23 mouse cellular contexts compared by ENCODE assay signal in the genomic region with DNA sequence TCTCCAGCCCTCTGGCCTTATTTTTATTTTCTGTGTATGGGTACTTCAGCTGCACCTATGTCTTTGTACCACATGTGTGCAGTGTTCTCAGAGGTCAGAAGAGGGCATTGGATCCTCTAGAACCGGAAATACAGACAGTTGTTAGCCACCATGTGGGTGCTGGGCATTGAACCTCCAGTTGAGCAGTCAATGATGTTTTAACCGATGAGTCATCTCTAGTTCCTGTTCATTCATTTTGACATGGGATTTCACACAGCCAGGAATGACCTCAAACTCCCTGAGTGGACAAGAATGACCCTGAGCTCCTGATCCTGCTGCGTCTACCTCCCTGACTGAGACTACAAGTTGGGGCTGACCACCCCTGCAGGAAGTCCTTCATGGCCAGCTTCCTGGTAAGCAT. TPM values are rescaled to one million over a fixed set of nuclear protein-coding genes. Genes with fewer than 3 reads are reported as not detected.
A peak's percentile ranks its signal among the peaks of the same experiment; 100 is the strongest.
DNase-seq lines count a peak whose midpoint lies in the region; ATAC-seq and TF ChIP-seq lines count a peak whose summit lies in the region.
"Had no signal": no experiment of that assay in that cellular context is flagged by ENCODE, and none has a peak within 500 bp of the region (broad histone marks: within the 10 kb centered on the region; RNA-seq: fewer than 3 reads in every experiment).

No protein-coding gene starts in this region.

- no peaks in the 10 kb centered on the region for H3K9me3 ChIP-seq in CH12.LX (replicated peaks; ENCODE audit: low read length)
- no peaks in the 10 kb centered on the region for H3K9me3 ChIP-seq in limb, embryonic 10.5 days (replicated peaks)
- no peaks in the 10 kb centered on the region for H3K9me3 ChIP-seq in hindbrain, embryonic 13.5 days
- H3K9me3 ChIP-seq: embryonic facial prominence, embryonic 12.5 days; heart, embryonic 13.5 days; hindbrain, embryonic 12.5 days; kidney, embryonic 15.5 days; limb, embryonic 13.5 days had no signal

- no peak; the same call in 1 of the 2 replicates for TF ChIP-seq RAD21 in CH12.LX (IDR thresholded peaks at IDR 0.05; ENCODE audit: low read depth, low read length)

- H3K36me3 ChIP-seq in CH12.LX (replicated peaks in 1 of 2; ENCODE audit: control insufficient read depth in 1 of 2, insufficient read depth in 1 of 2, low read length in 1 of 2), result peaks cover 0 to 27% of the 10 kb centered on the region in 2 experiments
- H3K36me3 ChIP-seq in limb, embryonic 10.5 days, result peaks cover 9% of the 10 kb centered on the region; the same call in 1 of the 2 replicates
- H3K36me3 ChIP-seq in hindbrain, embryonic 13.5 days, result peaks cover 3% of the 10 kb centered on the region; the same call in 1 of the 2 replicates
- H3K36me3 ChIP-seq: embryonic facial prominence, embryonic 12.5 days; heart, embryonic 13.5 days; hindbrain, embryonic 12.5 days; kidney, embryonic 15.5 days; limb, embryonic 13.5 days had no signal

- dilution Hi-C loops in CH12.LX (cut with MboI; ENCODE audit: extremely low pct_ligation_motif_present, extremely low pct_unique_long_range_greater_than_20kb, low sequenced_read_pairs), result no loop called here

- H3K4me1 ChIP-seq in CH12.LX (ENCODE audit: control insufficient read depth in 1 of 2, insufficient read depth in 2 of 2), result peaks cover 31 to 76% of the 10 kb centered on the region in 2 experiments
- peaks cover 73% of the 10 kb centered on the region for H3K4me1 ChIP-seq in limb, embryonic 10.5 days
- H3K4me1 ChIP-seq in hindbrain, embryonic 13.5 days (replicated peaks), result peaks cover 27% of the 10 kb centered on the region

- peak; percentile 27 for ATAC-seq in megakaryocyte progenitor cell, adult 5-6 weeks (replicated peaks; ENCODE audit: poor library complexity)
- no peak for ATAC-seq in hindbrain, embryonic 13.5 days (ENCODE audit: low FRiP score)

- no peak overlapping the region for H3K9ac ChIP-seq in CH12.LX (ENCODE audit: insufficient read depth, low read depth)
- H3K9ac ChIP-seq in hindbrain, embryonic 13.5 days, result no peak overlapping the region
- H3K9ac ChIP-seq: embryonic facial prominence, embryonic 12.5 days; heart, embryonic 13.5 days; hindbrain, embryonic 12.5 days; kidney, embryonic 15.5 days; limb, embryonic 13.5 days had no signal

- no peak overlapping the region for H3K4me3 ChIP-seq in CH12.LX (replicated peaks in 1 of 3; ENCODE audit: low read depth in 2 of 3, low read length in 2 of 3, poor library complexity in 1 of 3)
- no peak overlapping the region for H3K4me3 ChIP-seq in limb, embryonic 10.5 days
- H3K4me3 ChIP-seq in hindbrain, embryonic 13.5 days, result no peak overlapping the region
- H3K4me3 ChIP-seq: embryonic facial prominence, embryonic 12.5 days; gastrocnemius, adult 2 months; heart, embryonic 13.5 days; hindbrain, embryonic 12.5 days; kidney, embryonic 15.5 days; limb, embryonic 13.5 days had no signal

- 89% methylated on average over 3 of the region's 3 CpGs for WGBS in limb, embryonic 10.5 days
- WGBS in hindbrain, embryonic 13.5 days, result 89% methylated on average over 3 of the region's 3 CpGs

- no peak for TF ChIP-seq EP300 in CH12.LX (IDR thresholded peaks at IDR 0.05; ENCODE audit: low read length)

- no peaks in the 10 kb centered on the region for H3K27me3 ChIP-seq in CH12.LX (replicated peaks)
- no peaks in the 10 kb centered on the region for H3K27me3 ChIP-seq in limb, embryonic 10.5 days (ENCODE audit: low read depth, poor library complexity, severe bottlenecking)
- no peaks in the 10 kb centered on the region for H3K27me3 ChIP-seq in hindbrain, embryonic 13.5 days
- H3K27me3 ChIP-seq: embryonic facial prominence, embryonic 12.5 days; heart, embryonic 13.5 days; hindbrain, embryonic 12.5 days; kidney, embryonic 15.5 days; limb, embryonic 13.5 days had no signal

- peak; percentile 33 for DNase-seq in adrenal gland, postnatal 14 days
- no peak for DNase-seq in adrenal gland, postnatal 4 days (ENCODE audit: low spot score in 2 of 2)
- DNase-seq in CH12.LX (ENCODE audit: extremely low read depth), result no peak
- DNase-seq in limb, embryonic 10.5 days (ENCODE audit: low spot score), result no peak
- no peak for DNase-seq in thymus, postnatal 25 days
- DNase-seq: B cell, adult 2 months; cerebellum, adult 11-12 months; cerebellum, postnatal 14 days; gastrocnemius, adult 2 months; kidney, adult 11 months; kidney, postnatal 4 days; lung, adult 2 months; lung, postnatal 14 days; midbrain, embryonic 14.5 days; right cerebral cortex, postnatal 14 days; spleen, adult 18-20 months had no signal

- no peak overlapping the region for H3K27ac ChIP-seq in CH12.LX (ENCODE audit: insufficient read depth, low read depth)
- H3K27ac ChIP-seq in limb, embryonic 10.5 days, result peak overlapping the region; percentile 92
- no peak overlapping the region for H3K27ac ChIP-seq in hindbrain, embryonic 13.5 days
- H3K27ac ChIP-seq: embryonic facial prominence, embryonic 12.5 days; gastrocnemius, adult 2 months; heart, embryonic 13.5 days; hindbrain, embryonic 12.5 days; kidney, embryonic 15.5 days; limb, embryonic 13.5 days had no signal

- in situ Hi-C loops in CH12.LX (cut with MboI; ENCODE audit: low pct_ligation_motif_present, low pct_unique_long_range_greater_than_20kb, low sequenced_read_pairs), result no loop called here

- 0 out of 4 replicates have a peak, but pooled peaks of 1 of the 2 experiments have one; percentile 4 for TF ChIP-seq CTCF in CH12.LX (conservative IDR thresholded peaks at IDR 0.05 in 1 of 2, IDR thresholded peaks at IDR 0.05 in 1 of 2; ENCODE audit: low read depth in 2 of 2, low read length in 2 of 2)

- H3K4me2 ChIP-seq in CH12.LX (ENCODE audit: insufficient read depth, low read depth, poor library complexity, severe bottlenecking), result no peak overlapping the region
- H3K4me2 ChIP-seq in hindbrain, embryonic 13.5 days, result no peak overlapping the region
- H3K4me2 ChIP-seq: embryonic facial prominence, embryonic 12.5 days; heart, embryonic 13.5 days; hindbrain, embryonic 12.5 days; kidney, embryonic 15.5 days; limb, embryonic 13.5 days had no signal

- TF ChIP-seq POLR2A in CH12.LX (IDR thresholded peaks at IDR 0.05; ENCODE audit: low read depth, low read length), result no peak

- no peaks in the 10 kb centered on the region for H3K79me2 ChIP-seq in CH12.LX (replicated peaks; ENCODE audit: control insufficient read depth, extremely low read depth, insufficient read depth, poor library complexity, severe bottlenecking)

TF ChIP-seq in CH12.LX, 34 proteins besides CTCF, POLR2A, EP300 and RAD21:
- TF ChIP-seq JUN (IDR thresholded peaks at IDR 0.05; ENCODE audit: insufficient read depth, low read depth, low read length) (peak; percentile 32), JUND (conservative IDR thresholded peaks at IDR 0.05; ENCODE audit: low read depth, low read length) (no peak)

RNA-seq across cellular contexts. Expression of gene Micall2, which starts 9.9 kb away (rescaled TPM):
- total RNA-seq in adrenal gland, postnatal 14 days (2021), result 8.0 and 8.7 TPM in 2 replicates
- total RNA-seq in adrenal gland, postnatal 4 days (2021), result 10 to 100 TPM; 13.4 to 13.7 TPM
- 1.7 and 2.1 TPM in 2 replicates for total RNA-seq in CH12.LX (2012; rRNA removed)
- total RNA-seq in CH12.LX (2014; rRNA removed), result 1.2 and 1.3 TPM in 2 replicates
- 1.7 and 3.0 TPM in 2 replicates for polyA plus RNA-seq in CH12.LX (2012; ENCODE audit: insufficient read length, low read depth)
- polyA plus RNA-seq in limb, embryonic 10.5 days (2016; fragmentation: Nextera tagmentation; extraction: Ambion mirVana), result 8.9 and 9.0 TPM in 2 replicates
- total RNA-seq in megakaryocyte progenitor cell, adult 5-6 weeks (2015), result 7.0 and 8.0 TPM in 2 replicates
- 2.5 and 3.9 TPM in 2 replicates for total RNA-seq in megakaryocyte progenitor cell, adult 5-6 weeks (2017)
- 8.1 TPM in 2 replicates for polyA plus RNA-seq in hindbrain, embryonic 13.5 days (2015; fragmentation: Nextera tagmentation; extraction: Ambion mirVana)

RNA-seq across cellular contexts. Expression of gene Ints1, which starts 49.3 kb away (rescaled TPM):
- total RNA-seq in adrenal gland, postnatal 14 days (2021), result 46.7 and 48.2 TPM in 2 replicates
- 10 to 100 TPM; 52.8 to 65.7 TPM for total RNA-seq in adrenal gland, postnatal 4 days (2021)
- total RNA-seq in CH12.LX (2012; rRNA removed) (88.2 and 94.0 TPM in 2 replicates), CH12.LX (2014; rRNA removed) (19.8 and 23.2 TPM in 2 replicates)
- 47.4 and 72.1 TPM in 2 replicates for polyA plus RNA-seq in CH12.LX (2012; ENCODE audit: insufficient read length, low read depth)
- 42.5 and 43.7 TPM in 2 replicates for polyA plus RNA-seq in limb, embryonic 10.5 days (2016; fragmentation: Nextera tagmentation; extraction: Ambion mirVana)
- 63.8 and 65.1 TPM in 2 replicates for total RNA-seq in megakaryocyte progenitor cell, adult 5-6 weeks (2015)
- 41.0 and 47.0 TPM in 2 replicates for total RNA-seq in megakaryocyte progenitor cell, adult 5-6 weeks (2017)
- 24.7 and 27.3 TPM in 2 replicates for polyA plus RNA-seq in hindbrain, embryonic 13.5 days (2015; fragmentation: Nextera tagmentation; extraction: Ambion mirVana)
